Mouse (Mus musculus): ENCODE measurements around the gene Cops7b. TPM values are rescaled to one million over a fixed set of nuclear protein-coding genes. Genes with fewer than 3 reads are reported as not detected.

Gene Cops7b
- polyA plus RNA-seq, 1 experiment = 31.7 TPM

DNA sequence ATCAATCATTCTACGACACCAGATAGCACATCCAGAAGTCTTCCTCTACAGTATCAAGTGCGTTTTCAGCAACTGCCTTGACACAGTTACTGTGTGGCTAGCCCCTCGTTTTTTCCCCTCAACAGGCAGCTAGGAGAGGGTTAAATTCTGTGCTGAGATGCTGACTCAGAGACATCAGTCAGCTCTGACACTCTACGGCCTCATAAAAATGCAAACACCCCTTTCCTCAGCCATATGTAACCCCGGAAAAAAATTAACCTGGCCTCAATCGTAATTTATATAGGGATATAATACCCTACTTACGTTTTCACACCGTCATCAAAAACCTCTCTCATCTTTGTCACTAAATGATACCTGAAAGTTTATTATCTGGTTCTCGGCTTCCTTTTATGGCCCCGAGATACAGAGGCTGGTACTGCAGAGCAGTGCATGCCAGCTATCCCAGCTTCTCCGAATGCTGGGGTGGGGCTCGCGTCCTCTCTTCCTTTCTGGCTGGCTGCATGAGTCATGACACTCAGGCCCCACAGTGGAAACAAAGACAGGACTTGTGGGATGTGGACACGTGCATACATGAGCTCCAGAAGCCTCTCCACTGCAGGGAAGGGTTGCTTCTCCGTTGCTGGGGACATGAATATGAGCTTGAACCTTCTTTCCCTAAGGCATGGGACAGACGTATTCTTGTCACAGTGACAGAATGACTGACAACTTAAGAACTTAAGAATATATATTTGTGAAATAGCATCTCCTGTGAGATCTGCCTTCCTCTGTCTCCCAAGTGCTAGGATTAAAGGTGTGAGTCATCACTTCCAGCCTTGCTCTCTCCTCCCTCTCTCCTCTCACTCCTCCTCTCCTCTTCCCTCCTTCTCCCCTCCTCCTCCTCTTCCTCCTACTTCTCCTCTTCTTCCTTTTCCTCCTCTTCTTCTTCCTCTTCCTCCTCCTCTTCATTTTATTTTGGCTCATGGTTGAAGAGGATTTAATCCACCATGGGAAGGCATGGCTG lies 40.6 kb downstream of the Cops7b start:
- no peak overlapping the region for H3K4me3 ChIP-seq (ENCODE audit: low read depth, low read length)
- H3K4me1 ChIP-seq (ENCODE audit: control insufficient read depth, insufficient read depth, low read length) = no peaks in the 10 kb centered on the region
- TF ChIP-seq POLR2A (IDR thresholded peaks at IDR 0.05; ENCODE audit: insufficient read depth, low read length) = no peak
- TF ChIP-seq CTCF (IDR thresholded peaks at IDR 0.05; ENCODE audit: low read depth, low read length) = no peak
- H3K27ac ChIP-seq (ENCODE audit: insufficient read depth, low read length) = no peak overlapping the region
- H3K27me3 ChIP-seq (ENCODE audit: control insufficient read depth, insufficient read depth, low read length, poor library complexity, severe bottlenecking) = no peaks in the 10 kb centered on the region
- H3K9ac ChIP-seq (ENCODE audit: low read depth, poor library complexity, severe bottlenecking) = no peak overlapping the region
- no peaks in the 10 kb centered on the region for H3K9me3 ChIP-seq (replicated peaks; ENCODE audit: control insufficient read depth, insufficient read depth, low read length, poor library complexity, severe bottlenecking)
- no peaks in the 10 kb centered on the region for H3K36me3 ChIP-seq (ENCODE audit: control insufficient read depth, insufficient read depth, low read length, poor library complexity, severe bottlenecking)

DNA sequence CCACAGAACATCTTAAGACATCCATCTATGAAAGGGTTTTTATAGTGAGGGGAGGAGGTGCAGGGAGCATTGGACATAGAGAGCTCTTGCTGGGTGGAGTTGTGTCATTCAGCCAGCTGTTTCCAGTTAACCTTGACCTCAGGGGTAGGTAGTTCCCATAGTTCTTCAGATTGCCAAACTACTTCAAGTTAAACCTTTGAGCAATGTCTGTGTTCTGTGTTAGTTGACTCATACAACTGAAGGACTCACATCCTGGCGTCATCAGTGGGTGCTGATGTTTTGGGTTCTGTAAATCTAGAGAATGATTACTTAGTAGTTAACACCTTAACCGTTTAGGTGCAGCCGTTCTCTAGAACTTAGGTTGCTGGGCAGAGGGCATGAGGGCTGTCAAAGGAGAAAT lies 45.6 kb downstream of the Cops7b start:
- Histone ChIP-seq H3K9ac (ENCODE audit: low read depth, poor library complexity, severe bottlenecking) (no peak overlapping the region), H3K4me1 (ENCODE audit: control insufficient read depth, insufficient read depth, low read length) (no peaks in the 10 kb centered on the region), H3K27me3 (ENCODE audit: control insufficient read depth, insufficient read depth, low read length, poor library complexity, severe bottlenecking) (no peaks in the 10 kb centered on the region), H3K27ac (ENCODE audit: insufficient read depth, low read length) (no peak overlapping the region), H3K36me3 (ENCODE audit: control insufficient read depth, insufficient read depth, low read length, poor library complexity, severe bottlenecking) (no peaks in the 10 kb centered on the region), H3K4me3 (ENCODE audit: low read depth, low read length) (no peak overlapping the region), H3K9me3 (replicated peaks; ENCODE audit: control insufficient read depth, insufficient read depth, low read length, poor library complexity, severe bottlenecking) (no peaks in the 10 kb centered on the region)
- TF ChIP-seq POLR2A (IDR thresholded peaks at IDR 0.05; ENCODE audit: insufficient read depth, low read length) (no peak), EP300 (IDR thresholded peaks at IDR 0.05; ENCODE audit: insufficient read depth, low read depth, low read length) (no peak), CTCF (IDR thresholded peaks at IDR 0.05; ENCODE audit: low read depth, low read length) (no peak)

DNA sequence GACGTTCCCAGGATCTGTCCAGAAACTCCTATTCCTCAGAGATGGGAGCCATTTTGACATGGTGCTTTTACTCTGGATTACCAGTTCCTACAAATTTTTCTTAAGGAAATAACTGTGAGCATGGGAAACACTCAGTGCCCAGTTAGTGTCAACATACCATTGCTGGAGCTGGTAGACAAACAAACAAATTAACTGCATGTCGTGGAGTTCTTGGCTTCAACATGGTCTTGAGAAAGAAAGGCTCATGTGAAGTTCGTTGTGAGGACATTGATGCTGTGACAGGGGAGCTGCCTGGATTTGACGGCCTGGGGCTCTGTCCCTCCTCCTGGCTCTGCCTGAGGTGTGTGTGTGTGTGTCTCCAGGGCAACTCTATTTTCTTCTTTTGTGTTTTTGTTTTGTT lies 47.2 kb downstream of the Cops7b start:
- TF ChIP-seq CTCF (IDR thresholded peaks at IDR 0.05; ENCODE audit: low read depth, low read length) (no peak), EP300 (IDR thresholded peaks at IDR 0.05; ENCODE audit: insufficient read depth, low read depth, low read length) (no peak), POLR2A (IDR thresholded peaks at IDR 0.05; ENCODE audit: insufficient read depth, low read length) (no peak)

DNA sequence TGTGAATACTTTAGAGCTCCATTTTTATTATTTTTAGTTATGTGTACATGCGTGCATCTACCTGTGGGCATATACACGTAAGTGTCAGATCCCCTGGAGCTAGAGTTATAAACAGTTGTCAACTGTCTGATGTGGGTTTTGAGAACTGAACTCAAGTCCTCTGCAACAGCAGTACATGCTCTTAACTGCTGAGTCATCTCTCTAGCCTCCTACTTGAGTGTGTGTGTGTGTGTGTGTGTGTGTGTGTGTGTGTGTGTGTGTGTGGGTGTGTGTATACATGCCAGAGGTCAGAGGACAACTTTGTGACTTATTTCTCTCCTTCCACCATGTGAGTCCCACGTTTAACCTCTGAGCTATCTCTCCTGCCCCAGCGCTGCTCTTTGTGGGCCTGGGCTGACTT lies 47.8 kb downstream of the Cops7b start:
- no peak for TF ChIP-seq POLR2A (IDR thresholded peaks at IDR 0.05; ENCODE audit: insufficient read depth, low read length)
- TF ChIP-seq EP300 (IDR thresholded peaks at IDR 0.05; ENCODE audit: insufficient read depth, low read depth, low read length) = no peak
- TF ChIP-seq CTCF (IDR thresholded peaks at IDR 0.05; ENCODE audit: low read depth, low read length) = no peak
- H3K27ac ChIP-seq (ENCODE audit: insufficient read depth, low read length) = no peak overlapping the region
- no peaks in the 10 kb centered on the region for H3K9me3 ChIP-seq (replicated peaks; ENCODE audit: control insufficient read depth, insufficient read depth, low read length, poor library complexity, severe bottlenecking)
- H3K27me3 ChIP-seq (ENCODE audit: control insufficient read depth, insufficient read depth, low read length, poor library complexity, severe bottlenecking) = no peaks in the 10 kb centered on the region
- H3K36me3 ChIP-seq (ENCODE audit: control insufficient read depth, insufficient read depth, low read length, poor library complexity, severe bottlenecking) = no peaks in the 10 kb centered on the region
- H3K4me3 ChIP-seq (ENCODE audit: low read depth, low read length) = no peak overlapping the region
- no peak overlapping the region for H3K9ac ChIP-seq (ENCODE audit: low read depth, poor library complexity, severe bottlenecking)
- no peaks in the 10 kb centered on the region for H3K4me1 ChIP-seq (ENCODE audit: control insufficient read depth, insufficient read depth, low read length)

More for the DNA sequence above, 47.2 kb downstream of the Cops7b start:
- no peak overlapping the region for H3K4me3 ChIP-seq (ENCODE audit: low read depth, low read length)
- no peaks in the 10 kb centered on the region for H3K9me3 ChIP-seq (replicated peaks; ENCODE audit: control insufficient read depth, insufficient read depth, low read length, poor library complexity, severe bottlenecking)
- no peak overlapping the region for H3K9ac ChIP-seq (ENCODE audit: low read depth, poor library complexity, severe bottlenecking)
- no peaks in the 10 kb centered on the region for H3K27me3 ChIP-seq (ENCODE audit: control insufficient read depth, insufficient read depth, low read length, poor library complexity, severe bottlenecking)
- H3K4me1 ChIP-seq (ENCODE audit: control insufficient read depth, insufficient read depth, low read length) = no peaks in the 10 kb centered on the region
- H3K27ac ChIP-seq (ENCODE audit: insufficient read depth, low read length) = no peak overlapping the region
- H3K36me3 ChIP-seq (ENCODE audit: control insufficient read depth, insufficient read depth, low read length, poor library complexity, severe bottlenecking) = no peaks in the 10 kb centered on the region

DNA sequence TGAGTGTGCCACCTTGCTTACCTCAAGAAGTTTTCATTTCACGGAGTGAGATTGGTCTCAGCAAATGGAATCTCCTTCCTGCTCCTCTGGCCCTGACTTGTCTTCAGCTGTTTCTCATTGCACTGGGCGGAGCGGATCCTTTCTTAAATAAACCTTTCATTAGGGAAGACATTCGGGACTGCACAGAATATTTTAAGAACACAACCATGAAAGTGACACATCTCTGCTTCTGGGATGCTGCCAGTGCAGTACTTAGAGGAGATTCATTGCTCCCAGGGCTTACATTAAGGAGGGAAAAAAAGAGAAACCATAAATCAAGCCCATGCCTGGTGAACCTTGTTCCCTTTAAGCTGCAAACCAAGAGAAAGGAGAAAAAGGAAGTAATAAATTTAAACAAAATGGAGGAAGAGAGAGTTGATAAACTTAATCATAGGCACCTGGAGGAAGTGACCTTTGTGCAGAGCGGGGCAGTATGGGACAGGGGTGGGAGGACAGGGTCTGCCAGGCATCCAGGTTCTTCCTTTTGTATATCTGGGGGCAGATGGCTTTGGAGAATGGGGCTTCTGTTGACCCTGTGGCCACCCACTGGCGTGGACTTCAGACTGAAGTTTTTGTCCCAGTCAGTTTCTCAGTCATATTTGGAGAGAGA lies 50.2 kb downstream of the Cops7b start:
- H3K36me3 ChIP-seq (ENCODE audit: control insufficient read depth, insufficient read depth, low read length, poor library complexity, severe bottlenecking) = no peaks in the 10 kb centered on the region
- H3K9me3 ChIP-seq (replicated peaks; ENCODE audit: control insufficient read depth, insufficient read depth, low read length, poor library complexity, severe bottlenecking) = no peaks in the 10 kb centered on the region
- H3K9ac ChIP-seq (ENCODE audit: low read depth, poor library complexity, severe bottlenecking) = no peak overlapping the region
- H3K27ac ChIP-seq (ENCODE audit: insufficient read depth, low read length) = no peak overlapping the region
- H3K4me3 ChIP-seq (ENCODE audit: low read depth, low read length) = no peak overlapping the region
- H3K4me1 ChIP-seq (ENCODE audit: control insufficient read depth, insufficient read depth, low read length) = no peaks in the 10 kb centered on the region
- no peaks in the 10 kb centered on the region for H3K27me3 ChIP-seq (ENCODE audit: control insufficient read depth, insufficient read depth, low read length, poor library complexity, severe bottlenecking)
- TF ChIP-seq POLR2A (IDR thresholded peaks at IDR 0.05; ENCODE audit: insufficient read depth, low read length) = no peak
- no peak for TF ChIP-seq CTCF (IDR thresholded peaks at IDR 0.05; ENCODE audit: low read depth, low read length)
- TF ChIP-seq EP300 (IDR thresholded peaks at IDR 0.05; ENCODE audit: insufficient read depth, low read depth, low read length) = no peak

DNA sequence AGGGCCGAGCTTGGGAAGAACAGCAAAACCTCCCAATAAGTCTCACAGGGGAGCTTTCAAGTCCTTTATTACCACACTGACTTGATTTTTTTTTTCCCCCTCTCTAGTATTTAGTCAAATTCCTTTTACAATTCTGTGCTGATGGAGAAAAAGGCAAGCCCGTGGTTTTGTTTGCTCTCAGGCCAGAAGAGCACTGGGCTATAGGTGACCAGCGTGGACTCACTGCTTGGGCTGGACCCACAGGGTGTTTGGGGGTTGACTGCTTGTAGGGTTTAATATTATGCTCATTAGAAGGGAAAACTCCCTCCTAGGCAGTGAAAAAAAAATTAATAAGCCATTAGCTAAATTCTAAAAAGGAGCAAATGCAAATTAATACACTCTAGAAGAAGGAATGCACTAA lies 50.7 kb downstream of the Cops7b start:
- no peak overlapping the region for H3K27ac ChIP-seq (ENCODE audit: insufficient read depth, low read length)
- H3K9me3 ChIP-seq (replicated peaks; ENCODE audit: control insufficient read depth, insufficient read depth, low read length, poor library complexity, severe bottlenecking) = no peaks in the 10 kb centered on the region
- TF ChIP-seq EP300 (IDR thresholded peaks at IDR 0.05; ENCODE audit: insufficient read depth, low read depth, low read length) = no peak
- no peak for TF ChIP-seq POLR2A (IDR thresholded peaks at IDR 0.05; ENCODE audit: insufficient read depth, low read length)
- no peak for TF ChIP-seq CTCF (IDR thresholded peaks at IDR 0.05; ENCODE audit: low read depth, low read length)
- H3K4me3 ChIP-seq (ENCODE audit: low read depth, low read length) = no peak overlapping the region
- H3K4me1 ChIP-seq (ENCODE audit: control insufficient read depth, insufficient read depth, low read length) = no peaks in the 10 kb centered on the region
- H3K36me3 ChIP-seq (ENCODE audit: control insufficient read depth, insufficient read depth, low read length, poor library complexity, severe bottlenecking) = no peaks in the 10 kb centered on the region
- no peak overlapping the region for H3K9ac ChIP-seq (ENCODE audit: low read depth, poor library complexity, severe bottlenecking)
- no peaks in the 10 kb centered on the region for H3K27me3 ChIP-seq (ENCODE audit: control insufficient read depth, insufficient read depth, low read length, poor library complexity, severe bottlenecking)
